Mouse (Mus musculus): ENCODE results near the gene Nol10.

DNA sequence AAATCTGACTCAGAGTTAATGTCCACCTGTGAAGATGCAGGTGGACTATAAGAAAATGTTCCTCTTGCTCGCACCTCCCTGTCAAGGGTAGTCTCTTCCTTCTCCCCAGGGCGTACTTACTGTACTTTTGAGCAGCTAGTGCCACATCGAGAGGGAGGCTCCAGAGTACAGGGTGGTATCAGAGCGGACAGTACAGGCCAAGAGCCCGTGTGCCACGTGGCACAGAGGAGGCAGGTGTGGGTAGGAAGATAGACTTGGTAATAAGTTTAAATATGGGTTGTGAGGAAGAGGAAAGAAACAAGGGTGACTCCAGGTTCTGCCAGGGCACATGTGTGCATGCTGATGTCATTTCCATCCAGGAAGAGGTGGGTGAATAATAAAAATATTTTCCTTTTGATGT lies 32.7 kb downstream of the Nol10 start:
- TF ChIP-seq CTCF (IDR thresholded peaks at IDR 0.05; ENCODE audit: low read depth) (no peak), EP300 (IDR thresholded peaks at IDR 0.05; ENCODE audit: low read depth) (no peak)
